Mouse (Mus musculus) liver, adult 2 months (tissue): ENCODE results near the gene Jmjd4.

Source experiments
- CTCF ChIP-seq: fragments of 200-500 bp; IDR thresholded peaks from 2 replicates; pipeline ENCODE4 v1.5.1; 2011; ENCODE audit warnings: low read depth, low read length, control low read depth
- POLR2A ChIP-seq: fragments of 200-500 bp; IDR thresholded peaks from 2 replicates; pipeline ENCODE4 v1.6.1; 2011; ENCODE audit warnings: low read length, control low read depth; ENCODE audit not compliant: insufficient read depth; ENCODE audit errors: extremely low read depth

DNA sequence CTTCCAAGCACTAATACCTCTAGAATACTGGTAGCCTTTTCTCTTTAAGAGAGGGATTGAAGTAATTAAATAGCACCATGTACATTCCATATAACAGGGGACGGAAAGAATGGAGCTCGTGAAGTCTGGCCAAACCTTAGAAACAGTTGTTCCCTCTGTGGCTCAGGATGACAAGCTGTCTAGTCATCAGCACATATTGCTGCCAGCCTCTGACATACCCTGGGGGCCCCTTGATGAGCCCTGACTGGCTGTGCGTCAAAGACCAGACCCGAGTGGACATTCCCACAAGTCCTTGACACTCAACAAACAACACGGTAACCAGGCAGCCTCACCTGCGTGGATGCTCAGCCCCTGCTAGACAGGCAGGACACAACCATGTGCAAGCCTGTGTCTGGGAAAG lies 37.8 kb upstream of the Jmjd4 start:
- TF ChIP-seq CTCF (no peak), POLR2A (no peak)
